Mouse (Mus musculus) G1E (cell line): ENCODE results near the gene Pgm3. TPM values are rescaled to one million over a fixed set of nuclear protein-coding genes. Genes with fewer than 3 reads are reported as not detected.

Experiments
- ATAC-seq: 2 replicates; pipeline ENCODE4 v1.8.0; 2016; ENCODE audit warnings: mild to moderate bottlenecking; ENCODE audit not compliant: insufficient number of reproducible peaks, poor library complexity, low FRiP score, severe bottlenecking; ENCODE audit errors: extremely low read depth
- DNase-seq: peaks from one replicate; pipeline ENCODE4 v3.0.0; 2012; ENCODE audit warnings: low spot score
- H3K27me3 ChIP-seq: 2 replicates; pipeline ENCODE4 v1.6.1; 2012; ENCODE audit warnings: mild to moderate bottlenecking, low read length, inconsistent platforms; ENCODE audit not compliant: insufficient read depth
- H3K36me3 ChIP-seq: replicated peaks from 2 replicates; pipeline ENCODE3; 2012; ENCODE audit warnings: mild to moderate bottlenecking, inconsistent platforms
- H3K4me1 ChIP-seq: 2 replicates; pipeline ENCODE4 v1.6.1; 2012; ENCODE audit warnings: low read depth, low read length, inconsistent platforms, mixed read lengths; ENCODE audit not compliant: insufficient read depth
- H3K4me3 ChIP-seq: 2 replicates; pipeline ENCODE4 v1.5.1; 2012; ENCODE audit warnings: low read depth, mild to moderate bottlenecking, inconsistent platforms, low read length, moderate library complexity, mixed read lengths
- H3K9me3 ChIP-seq: replicated peaks from 2 replicates; pipeline ENCODE4 v1.6.1; 2012; ENCODE audit warnings: inconsistent platforms
- CTCF ChIP-seq: IDR thresholded peaks from 2 replicates; pipeline ENCODE4 v1.5.1; 2012; ENCODE audit warnings: low read depth, low read length, inconsistent platforms, mixed read lengths
- GATA1 ChIP-seq: IDR thresholded peaks from 2 replicates; pipeline ENCODE4 v1.6.1; 2012; ENCODE audit warnings: borderline replicate concordance, low read length, inconsistent platforms, mixed read lengths
- GATA2 ChIP-seq: IDR thresholded peaks from 2 replicates; pipeline ENCODE4 v1.6.1; 2012; ENCODE audit warnings: low read depth, low read length, inconsistent platforms, borderline replicate concordance
- POLR2AphosphoS5 ChIP-seq: IDR thresholded peaks from 2 replicates; pipeline ENCODE4 v1.6.1; 2012; ENCODE audit warnings: low read depth, low read length, inconsistent platforms; ENCODE audit not compliant: insufficient replicate concordance
- TAL1 ChIP-seq: conservative IDR thresholded peaks from 2 replicates; pipeline ENCODE4 v1.6.1; 2012; ENCODE audit warnings: low read depth, low read length, inconsistent platforms, mixed read lengths
- polyA plus RNA-seq: library from polyadenylated mRNA; stranded (reverse); fragments of >175 nt; gene quantifications from 2 replicates; pipeline ENCODE4 v1.2.3, GENCODE M21; 2012
- total RNA-seq, 2 experiments: library from RNA; stranded (forward) in 1 of 2; stranded (reverse) in 1 of 2; fragments of 200-1000 nt in 1 of 2; fragments of >200 nt in 1 of 2; fragmentation: Nextera tagmentation in 1 of 2; gene quantifications; 2 replicates each; pipeline ENCODE4 v1.2.3; 2014 to 2017

Gene Pgm3
- total and polyA plus RNA-seq, 3 experiments = 2.7 to 16.2 (median 13.2) TPM

DNA sequence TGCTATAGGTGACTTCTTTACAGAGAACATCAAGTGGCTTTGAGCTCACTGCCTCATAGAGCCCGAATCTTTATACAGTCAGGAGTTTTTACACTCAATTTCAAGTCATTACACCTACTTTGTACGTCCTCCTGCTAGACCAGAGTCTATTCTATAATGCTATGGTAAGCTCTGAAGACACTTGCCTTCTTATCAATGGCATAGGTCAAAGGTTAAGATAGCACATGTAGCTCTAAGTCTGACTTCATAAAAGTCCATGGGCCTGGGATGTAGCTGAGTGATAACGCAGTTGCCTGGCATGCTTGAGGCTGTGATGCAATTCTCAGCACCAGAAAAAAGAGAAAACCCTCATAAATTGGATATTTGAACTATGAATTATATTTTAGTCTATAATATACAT is 57.3 kb downstream of the Pgm3 start:
- peaks cover 57% of the 10 kb centered on the region for H3K36me3 ChIP-seq

DNA sequence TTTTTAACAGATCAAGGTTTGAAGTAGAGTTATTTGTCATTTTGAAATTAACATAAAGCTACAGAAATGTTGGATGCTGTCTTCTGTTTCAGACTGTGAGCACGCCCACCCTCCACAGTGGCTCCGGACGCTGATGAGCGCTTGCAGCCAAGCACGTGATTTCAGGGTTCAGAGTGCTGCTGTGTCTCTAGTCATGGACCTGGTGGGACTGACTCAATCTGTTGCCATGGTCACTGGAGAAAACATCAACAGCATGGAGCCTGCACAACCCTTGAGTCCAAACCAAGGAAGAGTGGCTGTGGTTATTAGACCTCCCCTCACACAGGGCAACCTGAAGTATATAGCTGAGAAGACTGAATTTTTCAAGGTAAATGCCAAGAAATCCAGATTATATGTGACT is 57.9 kb downstream of the Pgm3 start:
- Histone ChIP-seq H3K9me3 (no peaks in the 10 kb centered on the region), H3K36me3 (peaks cover 52% of the 10 kb centered on the region)
- ATAC-seq = no peak

More for the DNA sequence above, 57.3 kb downstream of the Pgm3 start:
- ATAC-seq = no peak
- no peaks in the 10 kb centered on the region for H3K9me3 ChIP-seq
- TF ChIP-seq GATA2 (no peak), GATA1 (no peak), CTCF (no peak), TAL1 (no peak), POLR2AphosphoS5 (no peak)
- DNase-seq = no peak
- no peak overlapping the region for H3K4me3 ChIP-seq
- no peaks in the 10 kb centered on the region for H3K4me1 ChIP-seq
- H3K27me3 ChIP-seq = no peaks in the 10 kb centered on the region

GRCm38 (mm10) chr9:86507437-86507836 is 64.2 kb downstream of the Pgm3 start:
- Histone ChIP-seq H3K27me3 (no peaks in the 10 kb centered on the region), H3K4me1 (peaks cover 2% of the 10 kb centered on the region; the same call in 1 of the 2 replicates), H3K36me3 (peaks cover 34% of the 10 kb centered on the region), H3K4me3 (no peak overlapping the region), H3K9me3 (no peaks in the 10 kb centered on the region)
- ATAC-seq = no peak
- TF ChIP-seq GATA2 (no peak), GATA1 (no peak), TAL1 (no peak), CTCF (no peak), POLR2AphosphoS5 (no peak)
- DNase-seq = no peak

More for the DNA sequence above, 57.9 kb downstream of the Pgm3 start:
- Histone ChIP-seq H3K4me1 (no peaks in the 10 kb centered on the region), H3K27me3 (no peaks in the 10 kb centered on the region), H3K4me3 (no peak overlapping the region)
- no peak for DNase-seq
- no peak for TF ChIP-seq CTCF
- no peak for TF ChIP-seq GATA2
- TF ChIP-seq TAL1 = no peak
- no peak for TF ChIP-seq GATA1
- TF ChIP-seq POLR2AphosphoS5 = no peak

Other genes starting within 250 kb of the Pgm3 start
- 2.3 and 3.1 TPM in 2 replicates for gene Ube2cbp, start 106.9 kb downstream of the Pgm3 start, total RNA-seq (2014; fragmentation: Nextera tagmentation)
- gene Ube2cbp, start 106.9 kb downstream of the Pgm3 start, total RNA-seq (2017) = 4.2 and 6.3 TPM in 2 replicates
- gene Ube2cbp, start 106.9 kb downstream of the Pgm3 start, polyA plus RNA-seq = 2.0 and 2.2 TPM in 2 replicates
- 46.9 and 56.7 TPM in 2 replicates for gene Dop1a, start 104.7 kb downstream of the Pgm3 start, total RNA-seq (2014; fragmentation: Nextera tagmentation)
- 29.7 and 33.3 TPM in 2 replicates for gene Dop1a, start 104.7 kb downstream of the Pgm3 start, total RNA-seq (2017)
- gene Dop1a, start 104.7 kb downstream of the Pgm3 start, polyA plus RNA-seq = 1.6 and 3.4 TPM in 2 replicates
- 3.8 and 5.1 TPM in 2 replicates for gene Rwdd2a, start 149 bp upstream of the Pgm3 start, total RNA-seq (2014; fragmentation: Nextera tagmentation)
- 2.2 and 3.3 TPM in 2 replicates for gene Rwdd2a, start 149 bp upstream of the Pgm3 start, total RNA-seq (2017)
- gene Rwdd2a, start 149 bp upstream of the Pgm3 start, polyA plus RNA-seq = 0.22 and 0.39 TPM in 2 replicates
- 3.1 and 8.5 TPM in 2 replicates for gene Me1, start 124.1 kb upstream of the Pgm3 start, total RNA-seq (2014; fragmentation: Nextera tagmentation)
- gene Me1, start 124.1 kb upstream of the Pgm3 start, total RNA-seq (2017) = 2.1 and 2.7 TPM in 2 replicates
- gene Me1, start 124.1 kb upstream of the Pgm3 start, polyA plus RNA-seq = 1.6 and 1.7 TPM in 2 replicates
- gene Prss35, start 171.8 kb upstream of the Pgm3 start, total RNA-seq (2014; fragmentation: Nextera tagmentation) = not detected in 2 replicates
- 0.06 and 0.16 TPM in 2 replicates for gene Prss35, start 171.8 kb upstream of the Pgm3 start, total RNA-seq (2017)
- gene Prss35, start 171.8 kb upstream of the Pgm3 start, polyA plus RNA-seq = not detected in 2 replicates